Mouse (Mus musculus) neutrophil, adult 5-6 weeks (primary cell): ENCODE measurements around the gene Rhd. TPM values are rescaled to one million over a fixed set of nuclear protein-coding genes. Genes with fewer than 3 reads are reported as not detected.
A peak's percentile ranks its signal among the peaks of the same experiment; 100 is the strongest.
"Not testable (repeated sequence)": the region's sequence is repeated elsewhere in the genome, so short reads cannot be mapped to it uniquely, and the experiment has no call there.

Experiments
- ATAC-seq: fragments of 151-379, 151-347 bp; 2 replicates; pipeline ENCODE4 v1.8.0; 2017; ENCODE audit warnings: mild to moderate bottlenecking, moderate TSS enrichment; ENCODE audit not compliant: insufficient number of reproducible peaks, poor library complexity, low FRiP score, severe bottlenecking; ENCODE audit errors: extremely low read depth
- total RNA-seq: library from RNA; stranded (forward); fragments of 200-1000 nt; gene quantifications from 2 replicates; pipeline ENCODE4 v1.2.3, GENCODE M21; 2017

The Rhd gene
- 0.98 TPM in 1 of 2 replicates, not detected in the other for total RNA-seq

GRCm38 (mm10) chr4:134863937-134864729, at the start of gene Rhd:
Rhd (plus strand) TSS chr4:134864536.
- ATAC-seq = no peak

GRCm38 (mm10) chr4:134817706-134818105, 46.6 kb upstream of the Rhd start:
- ATAC-seq = no peak

DNA sequence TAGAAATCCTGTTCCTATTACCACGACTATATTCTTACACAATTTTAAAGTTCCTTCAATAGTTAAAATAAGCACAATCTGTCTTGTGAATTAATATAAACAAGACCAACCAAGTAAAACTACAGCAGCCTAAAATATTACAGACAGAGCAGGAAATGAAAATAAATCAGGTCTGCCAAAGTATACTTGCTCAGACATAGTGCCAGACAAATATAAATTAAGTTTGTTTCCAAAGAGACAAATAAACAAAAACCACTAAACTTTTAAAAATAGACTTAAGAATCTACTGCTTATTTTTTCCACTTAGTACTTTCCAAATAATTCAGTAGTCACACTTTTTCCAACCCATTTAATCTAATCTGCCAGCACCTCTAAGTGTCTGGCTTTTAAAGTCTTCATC, 43.3 kb upstream of the Rhd start:
- no peak for ATAC-seq

- ATAC-seq = no peak
These were observed 40.8 kb upstream of the Rhd start for GRCm38 (mm10) chr4:134823560-134823959.

DNA sequence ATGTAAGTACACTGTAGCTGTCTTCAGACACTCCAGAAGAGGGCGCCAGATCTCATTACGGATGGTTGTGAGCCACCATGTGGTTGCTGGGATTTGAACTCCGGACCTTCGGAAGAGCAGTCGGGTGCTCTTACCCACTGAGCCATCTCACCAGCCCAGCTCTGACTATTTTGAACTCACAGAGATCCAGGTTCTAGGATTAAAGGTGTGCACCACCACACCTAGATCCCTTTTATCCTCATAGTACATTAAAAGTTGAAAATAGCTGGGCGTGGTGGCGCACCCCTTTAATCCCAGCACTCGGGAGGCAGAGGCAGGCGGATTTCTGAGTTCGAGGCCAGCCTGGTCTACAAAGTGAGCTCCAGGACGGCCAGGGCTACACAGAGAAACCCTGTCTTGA, 38.5 kb upstream of the Rhd start:
- ATAC-seq = not testable (repeated sequence)

GRCm38 (mm10) chr4:134826348-134826747, 38.0 kb upstream of the Rhd start:
- no peak for ATAC-seq

GRCm38 (mm10) chr4:134827806-134828205, 36.5 kb upstream of the Rhd start:
- no peak for ATAC-seq

- ATAC-seq = no peak
These were observed 32.4 kb upstream of the Rhd start for GRCm38 (mm10) chr4:134831934-134832333.

DNA sequence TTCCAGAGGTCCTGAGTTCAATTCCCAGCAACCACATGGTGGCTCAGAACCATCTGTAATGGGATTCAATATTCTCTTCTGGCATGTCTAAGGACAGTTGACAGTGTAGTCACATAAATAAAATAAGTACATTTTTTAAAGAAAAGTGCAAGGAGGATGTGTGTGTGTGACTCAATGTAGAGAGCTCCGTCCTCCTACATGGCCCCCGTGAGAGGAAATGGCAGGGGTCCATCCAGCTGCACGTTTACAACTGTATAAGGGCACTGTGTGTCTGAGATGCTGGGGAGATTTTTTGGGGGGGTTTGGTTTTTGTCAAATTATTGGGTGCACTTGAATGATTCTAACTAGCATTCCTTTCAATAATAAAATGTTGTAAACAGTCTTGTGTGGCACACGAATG, 28.9 kb upstream of the Rhd start:
- no peak for ATAC-seq

DNA sequence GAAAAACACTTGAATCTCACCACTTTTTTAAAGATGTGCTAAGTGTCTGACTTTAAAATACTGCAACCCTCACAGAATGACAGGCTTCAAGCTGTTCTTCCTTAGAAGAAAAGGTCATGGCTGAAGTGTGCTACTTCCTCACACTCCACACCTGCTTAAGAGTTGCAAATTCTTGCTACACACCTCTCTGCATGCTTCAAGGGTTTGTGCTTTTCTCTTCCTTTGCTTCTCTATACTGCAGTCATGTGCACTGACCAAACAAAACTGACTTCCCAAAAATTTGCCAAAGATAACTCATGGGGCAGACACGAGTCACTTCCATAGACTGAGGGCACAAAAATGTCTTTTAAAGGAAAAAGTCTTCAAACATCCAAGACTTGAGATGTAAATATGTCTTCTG, 26.1 kb upstream of the Rhd start:
- 0 out of 2 replicates have a peak, but pooled peaks have one; percentile 30 for ATAC-seq

DNA sequence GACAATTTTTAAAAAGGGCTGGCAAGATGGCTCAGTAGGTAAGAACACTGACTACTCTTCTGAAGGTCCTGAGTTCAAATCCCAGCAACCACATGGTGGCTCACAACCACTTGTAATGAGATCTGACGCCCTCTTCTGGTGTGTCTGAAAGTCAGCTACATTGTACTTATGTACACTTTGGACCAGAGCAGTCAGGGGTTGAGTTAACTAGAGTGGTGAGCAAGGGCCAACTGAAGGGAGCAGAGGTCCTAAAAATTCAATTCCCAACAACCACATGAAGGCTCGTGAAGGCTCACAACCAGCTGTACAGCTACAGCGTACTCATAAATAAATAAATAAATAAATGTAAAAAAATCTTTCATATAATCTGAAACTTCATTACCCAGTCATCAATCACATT, 25.6 kb upstream of the Rhd start:
- not testable (repeated sequence) for ATAC-seq

GRCm38 (mm10) chr4:134840231-134840630, 24.1 kb upstream of the Rhd start:
- ATAC-seq = no peak

DNA sequence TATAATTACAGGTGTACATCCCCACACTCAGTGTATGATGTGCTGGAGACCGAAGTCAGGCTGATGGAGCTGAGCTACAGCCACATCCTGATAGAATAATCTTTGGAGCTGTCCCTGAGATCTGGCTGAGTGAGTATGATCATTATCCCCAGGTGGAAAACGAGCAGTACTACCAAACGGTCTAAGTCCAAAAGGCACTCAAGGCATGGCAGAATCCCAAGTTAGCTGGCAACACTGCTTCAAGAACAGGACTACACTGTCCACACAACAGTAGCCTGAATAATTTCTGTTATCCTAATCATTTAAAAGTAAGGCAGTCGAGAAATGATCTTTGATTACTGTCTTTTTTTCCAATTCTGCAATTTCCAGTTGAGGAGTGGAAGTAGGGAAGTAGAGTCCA, 20.8 kb upstream of the Rhd start:
- no peak for ATAC-seq

- ATAC-seq = no peak
These were observed 16.7 kb upstream of the Rhd start for GRCm38 (mm10) chr4:134847587-134847986.

DNA sequence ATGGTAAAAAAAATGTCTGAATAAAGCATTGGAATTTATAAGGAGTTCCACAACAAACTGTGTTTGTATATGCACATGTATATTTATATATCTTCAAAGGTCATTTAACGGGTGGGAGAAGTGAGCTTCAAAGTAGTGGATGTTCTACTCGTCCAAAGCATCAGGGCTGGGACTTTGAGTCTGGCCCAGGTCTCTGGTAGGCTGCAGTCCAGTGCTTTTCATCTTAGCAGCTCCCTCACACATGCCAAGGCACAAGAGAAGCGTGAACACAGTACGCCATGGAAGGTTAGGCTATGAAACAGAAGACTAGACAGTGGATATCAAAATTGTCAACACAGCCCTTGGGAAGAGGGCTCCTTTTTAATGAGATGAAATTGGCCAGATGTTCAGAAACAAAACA, 13.8 kb upstream of the Rhd start:
- no peak for ATAC-seq

DNA sequence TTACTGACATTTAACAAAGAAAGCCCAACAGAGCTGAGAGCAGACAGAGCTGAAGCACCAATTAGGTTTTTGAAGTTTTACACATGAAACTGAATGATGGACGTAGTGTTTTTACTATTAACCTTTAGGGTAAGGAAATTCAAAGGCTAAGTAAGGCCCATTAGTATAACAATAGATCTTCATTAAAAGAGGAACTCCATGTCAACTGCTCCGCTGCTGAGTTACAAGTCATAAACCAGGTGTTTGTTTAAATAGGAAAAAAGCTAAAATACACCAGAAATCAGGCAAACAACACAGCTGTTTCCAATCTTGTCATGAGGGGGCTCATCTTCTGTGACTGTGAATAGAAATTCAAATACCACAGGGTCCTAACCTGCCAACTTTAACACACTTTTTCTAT, 13.1 kb upstream of the Rhd start:
- ATAC-seq = no peak

GRCm38 (mm10) chr4:134851876-134852275, 12.5 kb upstream of the Rhd start:
- ATAC-seq = no peak

- 0 out of 2 replicates have a peak, but pooled peaks have one; percentile 0 for ATAC-seq
These were observed 11.7 kb upstream of the Rhd start for GRCm38 (mm10) chr4:134852438-134853255.

DNA sequence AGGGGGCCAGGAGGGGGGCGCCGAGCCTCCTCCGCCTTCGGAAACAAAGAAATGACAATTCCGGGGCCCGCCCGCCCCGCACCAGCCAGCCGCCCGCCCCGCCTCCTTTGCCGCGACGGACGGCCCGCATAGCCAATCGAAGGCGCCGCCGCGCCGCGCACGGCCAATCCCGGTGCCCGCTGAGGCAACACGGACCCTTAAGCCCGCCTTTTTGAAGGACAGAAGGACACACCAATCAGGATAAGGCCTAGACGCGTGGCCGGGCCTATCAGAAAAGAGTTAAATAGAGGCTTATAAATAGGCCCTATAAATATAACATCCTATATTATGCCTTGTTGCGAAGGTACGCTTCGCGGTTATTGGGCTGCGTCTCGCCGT, 11.1 kb upstream of the Rhd start, which contains the start of gene Maco1:
Gene Maco1 (minus strand): TSS at position 87 of the 378 bp plus-strand sequence.
- ATAC-seq = peak; percentile 84
